Mouse (Mus musculus): ENCODE measurements around the gene Mybl2. TPM values are rescaled to one million over a fixed set of nuclear protein-coding genes. Genes with fewer than 3 reads are reported as not detected.

Mybl2 gene
- polyA plus RNA-seq, 1 experiment from 2014 or later, result 27.7 TPM

- no peak overlapping the region for H3K27ac ChIP-seq (ENCODE audit: low read depth)
- H3K4me1 ChIP-seq (replicated peaks; ENCODE audit: control insufficient read depth, insufficient read depth, low read length), result no peaks in the 10 kb centered on the region
- no peak overlapping the region for H3K4me3 ChIP-seq (ENCODE audit: low read depth, low read length)
- H3K9ac ChIP-seq (ENCODE audit: low read length), result no peak overlapping the region
- H3K9me3 ChIP-seq (ENCODE audit: control insufficient read depth, low read length), result no peaks in the 10 kb centered on the region
- H3K36me3 ChIP-seq (ENCODE audit: control insufficient read depth, insufficient read depth, low read length), result peaks cover 20% of the 10 kb centered on the region
- 94% methylated on average over 12 of the region's 12 CpGs for WGBS
- no peak overlapping the region for H3K4me2 ChIP-seq (ENCODE audit: low read length)
- no peaks in the 10 kb centered on the region for H3K27me3 ChIP-seq (replicated peaks; ENCODE audit: control insufficient read depth, insufficient read depth, low read length)
- ATAC-seq (replicated peaks; ENCODE audit: low FRiP score, low TSS enrichment, low read depth) (no peak; the same call in 1 of the 2 replicates), DNase-seq (ENCODE audit: low spot score) (no peak)
Measured at GRCm38 (mm10) chr2:163074808-163075207, 20.3 kb downstream of the Mybl2 start.

- Histone ChIP-seq H3K9ac (ENCODE audit: low read length) (no peak overlapping the region), H3K27me3 (replicated peaks; ENCODE audit: control insufficient read depth, insufficient read depth, low read length) (no peaks in the 10 kb centered on the region), H3K4me3 (ENCODE audit: low read depth, low read length) (no peak overlapping the region), H3K4me1 (replicated peaks; ENCODE audit: control insufficient read depth, insufficient read depth, low read length) (no peaks in the 10 kb centered on the region), H3K4me2 (ENCODE audit: low read length) (no peak overlapping the region), H3K9me3 (ENCODE audit: control insufficient read depth, low read length) (no peaks in the 10 kb centered on the region), H3K36me3 (ENCODE audit: control insufficient read depth, insufficient read depth, low read length) (peaks cover 22% of the 10 kb centered on the region), H3K27ac (ENCODE audit: low read depth) (no peak overlapping the region)
- WGBS, result 83% methylated on average over 3 of the region's 3 CpGs
- no peak for DNase-seq (ENCODE audit: low spot score)
- ATAC-seq (replicated peaks; ENCODE audit: low FRiP score, low TSS enrichment, low read depth), result no peak
Measured at GRCm38 (mm10) chr2:163075234-163075633, 20.7 kb downstream of the Mybl2 start.

- Histone ChIP-seq H3K4me3 (ENCODE audit: low read depth, low read length) (no peak overlapping the region), H3K4me1 (replicated peaks; ENCODE audit: control insufficient read depth, insufficient read depth, low read length) (no peaks in the 10 kb centered on the region), H3K36me3 (ENCODE audit: control insufficient read depth, insufficient read depth, low read length) (peaks cover 31% of the 10 kb centered on the region), H3K9ac (ENCODE audit: low read length) (no peak overlapping the region), H3K27me3 (replicated peaks; ENCODE audit: control insufficient read depth, insufficient read depth, low read length) (no peaks in the 10 kb centered on the region), H3K9me3 (ENCODE audit: control insufficient read depth, low read length) (no peaks in the 10 kb centered on the region), H3K27ac (ENCODE audit: low read depth) (no peak overlapping the region), H3K4me2 (ENCODE audit: low read length) (no peak overlapping the region)
- ATAC-seq (replicated peaks; ENCODE audit: low FRiP score, low TSS enrichment, low read depth) (no peak), DNase-seq (ENCODE audit: low spot score) (no peak)
- WGBS, result 94% methylated on average over 4 of the region's 4 CpGs
Measured at GRCm38 (mm10) chr2:163079041-163079440, 24.6 kb downstream of the Mybl2 start.

- peaks cover 21% of the 10 kb centered on the region; the same call in 1 of the 2 replicates for H3K36me3 ChIP-seq (ENCODE audit: control insufficient read depth, insufficient read depth, low read length)
- no peak overlapping the region for H3K4me2 ChIP-seq (ENCODE audit: low read length)
- ATAC-seq (replicated peaks; ENCODE audit: low FRiP score, low TSS enrichment, low read depth), result no peak
- no peaks in the 10 kb centered on the region for H3K27me3 ChIP-seq (replicated peaks; ENCODE audit: control insufficient read depth, insufficient read depth, low read length)
- no peaks in the 10 kb centered on the region for H3K4me1 ChIP-seq (replicated peaks; ENCODE audit: control insufficient read depth, insufficient read depth, low read length)
- DNase-seq (ENCODE audit: low spot score), result no peak
- H3K9me3 ChIP-seq (ENCODE audit: control insufficient read depth, low read length), result no peaks in the 10 kb centered on the region
- WGBS, result 68% methylated on average over 5 of the region's 5 CpGs
- H3K27ac ChIP-seq (ENCODE audit: low read depth), result no peak overlapping the region
- no peak overlapping the region for H3K9ac ChIP-seq (ENCODE audit: low read length)
- H3K4me3 ChIP-seq (ENCODE audit: low read depth, low read length), result no peak overlapping the region
Measured at GRCm38 (mm10) chr2:163082591-163082990, 28.1 kb downstream of the Mybl2 start.

- Histone ChIP-seq H3K4me2 (ENCODE audit: low read length) (no peak overlapping the region), H3K9me3 (ENCODE audit: control insufficient read depth, low read length) (no peaks in the 10 kb centered on the region), H3K4me3 (ENCODE audit: low read depth, low read length) (no peak overlapping the region), H3K27me3 (replicated peaks; ENCODE audit: control insufficient read depth, insufficient read depth, low read length) (no peaks in the 10 kb centered on the region), H3K9ac (ENCODE audit: low read length) (no peak overlapping the region), H3K36me3 (ENCODE audit: control insufficient read depth, insufficient read depth, low read length) (0 out of 2 replicates have a peak, but pooled peaks cover 16% of the 10 kb centered on the region), H3K27ac (ENCODE audit: low read depth) (no peak overlapping the region), H3K4me1 (replicated peaks; ENCODE audit: control insufficient read depth, insufficient read depth, low read length) (no peaks in the 10 kb centered on the region)
- WGBS, result 81% methylated on average over 3 of the region's 3 CpGs
- DNase-seq (ENCODE audit: low spot score), result no peak
- ATAC-seq (replicated peaks; ENCODE audit: low FRiP score, low TSS enrichment, low read depth), result no peak
Measured at GRCm38 (mm10) chr2:163084519-163084918, 30.0 kb downstream of the Mybl2 start.

GRCm38 (mm10) chr2:163085047-163085446 lies 30.6 kb downstream of the Mybl2 start:
- no peak overlapping the region for H3K27ac ChIP-seq (ENCODE audit: low read depth)

GRCm38 (mm10) chr2:163086561-163086960 lies 32.1 kb downstream of the Mybl2 start:
- no peaks in the 10 kb centered on the region for H3K27me3 ChIP-seq (replicated peaks; ENCODE audit: control insufficient read depth, insufficient read depth, low read length)
- H3K9me3 ChIP-seq (ENCODE audit: control insufficient read depth, low read length), result no peaks in the 10 kb centered on the region
- no peak overlapping the region for H3K9ac ChIP-seq (ENCODE audit: low read length)
- H3K4me3 ChIP-seq (ENCODE audit: low read depth, low read length), result no peak overlapping the region
- no peak overlapping the region for H3K4me2 ChIP-seq (ENCODE audit: low read length)
- ATAC-seq (replicated peaks; ENCODE audit: low FRiP score, low TSS enrichment, low read depth) (no peak), DNase-seq (ENCODE audit: low spot score) (no peak)
- WGBS, result 76% methylated on average over 8 of the region's 8 CpGs
- no peak overlapping the region for H3K27ac ChIP-seq (ENCODE audit: low read depth)
- 0 out of 2 replicates have a peak, but pooled peaks cover 8% of the 10 kb centered on the region for H3K36me3 ChIP-seq (ENCODE audit: control insufficient read depth, insufficient read depth, low read length)
- no peaks in the 10 kb centered on the region for H3K4me1 ChIP-seq (replicated peaks; ENCODE audit: control insufficient read depth, insufficient read depth, low read length)

More at GRCm38 (mm10) chr2:163085047-163085446, 30.6 kb downstream of the Mybl2 start:
- Histone ChIP-seq H3K9ac (ENCODE audit: low read length) (no peak overlapping the region), H3K4me1 (replicated peaks; ENCODE audit: control insufficient read depth, insufficient read depth, low read length) (no peaks in the 10 kb centered on the region), H3K36me3 (ENCODE audit: control insufficient read depth, insufficient read depth, low read length) (0 out of 2 replicates have a peak, but pooled peaks cover 13% of the 10 kb centered on the region), H3K4me3 (ENCODE audit: low read depth, low read length) (no peak overlapping the region), H3K27me3 (replicated peaks; ENCODE audit: control insufficient read depth, insufficient read depth, low read length) (no peaks in the 10 kb centered on the region), H3K9me3 (ENCODE audit: control insufficient read depth, low read length) (no peaks in the 10 kb centered on the region), H3K4me2 (ENCODE audit: low read length) (no peak overlapping the region)
- no peak for DNase-seq (ENCODE audit: low spot score)
- ATAC-seq (replicated peaks; ENCODE audit: low FRiP score, low TSS enrichment, low read depth), result no peak
- 85% methylated on average over 6 of the region's 6 CpGs for WGBS

- no peaks in the 10 kb centered on the region for H3K9me3 ChIP-seq (ENCODE audit: control insufficient read depth, low read length)
- H3K4me1 ChIP-seq (replicated peaks; ENCODE audit: control insufficient read depth, insufficient read depth, low read length), result no peaks in the 10 kb centered on the region
- WGBS, result 85% methylated on average over 9 of the region's 9 CpGs
- no peaks in the 10 kb centered on the region for H3K27me3 ChIP-seq (replicated peaks; ENCODE audit: control insufficient read depth, insufficient read depth, low read length)
- ATAC-seq (replicated peaks; ENCODE audit: low FRiP score, low TSS enrichment, low read depth) (no peak), DNase-seq (ENCODE audit: low spot score) (no peak)
- H3K4me3 ChIP-seq (ENCODE audit: low read depth, low read length), result no peak within 1 kb of the TSS
- no peak within 1 kb of the TSS for H3K9ac ChIP-seq (ENCODE audit: low read length)
- 0 out of 2 replicates have a peak, but pooled peaks cover 4% of the 10 kb centered on the region for H3K36me3 ChIP-seq (ENCODE audit: control insufficient read depth, insufficient read depth, low read length)
- H3K4me2 ChIP-seq (ENCODE audit: low read length), result no peak within 1 kb of the TSS
- H3K27ac ChIP-seq (ENCODE audit: low read depth), result no peak within 1 kb of the TSS
Measured at GRCm38 (mm10) chr2:163087728-163088127, 33.2 kb downstream of the Mybl2 start, which contains the start of gene Gtsf1l. Gene Gtsf1l, minus strand, starts transcription at chr2:163087855.

- H3K4me1 ChIP-seq (replicated peaks; ENCODE audit: control insufficient read depth, insufficient read depth, low read length), result no peaks in the 10 kb centered on the region
- H3K4me3 ChIP-seq (ENCODE audit: low read depth, low read length), result no peak overlapping the region
- H3K9me3 ChIP-seq (ENCODE audit: control insufficient read depth, low read length), result no peaks in the 10 kb centered on the region
- WGBS, result 76% methylated on average over 5 of the region's 5 CpGs
- DNase-seq (ENCODE audit: low spot score) (no peak), ATAC-seq (replicated peaks; ENCODE audit: low FRiP score, low TSS enrichment, low read depth) (no peak)
- H3K9ac ChIP-seq (ENCODE audit: low read length), result no peak overlapping the region
- H3K27ac ChIP-seq (ENCODE audit: low read depth), result no peak overlapping the region
- no peaks in the 10 kb centered on the region for H3K36me3 ChIP-seq (ENCODE audit: control insufficient read depth, insufficient read depth, low read length)
- no peak overlapping the region for H3K4me2 ChIP-seq (ENCODE audit: low read length)
- H3K27me3 ChIP-seq (replicated peaks; ENCODE audit: control insufficient read depth, insufficient read depth, low read length), result no peaks in the 10 kb centered on the region
Measured at GRCm38 (mm10) chr2:163089475-163090123, 35.1 kb downstream of the Mybl2 start.
